Mouse (Mus musculus) heart, adult 8-10 months (tissue): ENCODE measurements at regions not wholly inside any gene's neighbourhood (a gene's known extent, or its start where the extent isn't known, plus 50 kb on each side); places are given as distances from the start of the nearest gene placed in this dataset.

Source experiments
- DNase-seq: peaks from one replicate; pipeline ENCODE4 v3.0.0; 2022; ENCODE audit warnings: low spot score

DNA sequence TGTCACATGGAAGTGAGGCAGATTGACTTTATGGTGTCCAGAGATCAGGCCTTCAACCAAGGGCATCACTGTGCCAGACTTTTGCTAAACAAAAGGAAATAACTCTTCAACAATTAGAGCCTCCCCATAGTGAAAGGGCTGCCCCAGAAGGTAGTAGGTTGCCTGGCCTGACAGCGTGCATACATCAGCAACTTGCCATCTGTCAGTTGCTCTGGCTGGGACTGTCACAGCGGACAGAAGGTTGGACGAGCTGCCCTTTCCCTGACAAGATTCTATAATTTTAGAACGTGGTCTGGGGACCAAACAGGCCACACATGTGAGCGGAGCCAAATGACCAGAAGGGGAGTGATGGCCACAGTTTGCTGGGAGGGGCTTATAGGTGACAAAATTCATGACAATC is 119.7 kb upstream of the Rpl38 start:
- no peak for DNase-seq

DNA sequence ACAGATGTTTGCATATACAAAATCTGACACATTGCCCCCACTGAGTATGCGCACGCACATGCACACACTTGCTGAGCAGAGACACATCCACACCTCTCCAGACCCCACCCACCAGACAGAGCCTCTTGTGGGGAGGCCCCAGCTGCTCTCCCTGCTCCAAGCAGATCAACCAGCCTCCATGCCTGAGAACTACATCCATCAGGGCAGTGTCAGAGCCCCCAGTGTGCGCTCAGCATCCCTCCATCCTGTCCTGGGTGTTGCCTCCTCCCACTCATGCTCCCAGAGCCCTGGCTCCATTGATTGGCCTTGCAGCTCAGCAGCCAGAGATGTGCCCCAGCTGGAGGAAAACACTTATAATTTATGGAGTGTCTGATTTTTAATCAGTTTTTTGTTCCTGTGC is 124.1 kb upstream of the Rpl38 start:
- DNase-seq, result no peak

- no peak for DNase-seq
Measured at GRCm38 (mm10) chr11:114542167-114542566, 126.2 kb upstream of the Rpl38 start.

DNA sequence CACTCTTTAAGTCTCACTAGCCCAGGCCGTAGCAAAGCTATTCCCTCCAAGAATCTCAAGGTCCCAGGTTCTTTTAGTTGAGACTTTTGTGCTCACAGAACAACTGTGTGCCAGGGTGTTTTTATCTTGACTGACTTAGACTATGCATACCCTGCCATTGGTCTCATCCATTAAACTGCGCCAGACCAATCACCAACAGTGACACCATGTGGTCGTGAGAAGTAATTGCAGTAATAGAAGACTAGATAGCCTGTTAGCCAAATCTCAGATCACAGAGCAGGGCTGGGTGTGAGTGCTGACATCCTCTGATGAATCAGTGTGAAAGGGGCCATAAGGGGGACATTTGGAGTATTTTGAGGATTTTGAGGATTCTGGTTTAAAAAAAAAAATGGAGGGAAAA is 127.8 kb upstream of the Rpl38 start:
- DNase-seq, result no peak

- no peak for DNase-seq
Measured at GRCm38 (mm10) chr11:114536616-114537493, 131.5 kb upstream of the Rpl38 start.

DNA sequence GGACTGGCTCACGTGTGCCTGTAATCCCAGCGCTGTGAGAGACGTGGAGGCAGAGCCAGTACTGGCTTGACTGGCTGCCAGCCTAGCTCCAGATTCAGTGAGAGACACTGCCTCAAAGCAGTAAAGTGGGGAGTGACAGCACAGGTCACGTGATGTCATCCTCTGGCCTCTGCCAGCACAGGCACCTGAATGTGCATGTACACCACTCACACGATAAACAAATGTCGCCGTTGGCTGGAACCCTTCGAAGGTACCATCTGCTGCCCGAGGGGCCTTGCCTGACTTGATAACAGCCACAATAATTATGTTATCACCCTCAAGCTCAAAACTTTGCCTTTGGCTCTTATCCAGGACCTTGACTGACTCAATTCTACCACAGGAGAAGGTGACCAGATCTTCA is 132.4 kb upstream of the Rpl38 start:
- no peak for DNase-seq

DNA sequence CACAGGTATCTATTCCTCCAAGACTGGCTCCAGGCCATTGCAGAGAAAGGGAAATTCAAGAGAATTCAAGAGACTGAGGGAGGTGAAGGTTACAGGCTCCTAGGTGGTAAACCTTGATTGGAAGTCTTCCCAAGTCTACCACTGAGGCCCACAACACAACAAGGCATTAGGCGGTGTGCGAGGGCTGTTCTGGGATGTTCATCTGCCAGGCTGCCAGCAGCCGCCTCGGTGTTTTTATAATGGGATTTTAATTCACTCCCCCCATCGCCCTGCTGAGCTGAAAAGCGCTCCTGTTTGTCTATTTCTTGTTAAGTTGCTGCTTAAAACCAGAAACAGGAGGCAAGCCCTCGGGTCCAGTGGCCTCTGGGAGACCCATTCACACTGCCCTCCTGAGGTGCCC is 133.9 kb upstream of the Rpl38 start:
- DNase-seq, result no peak

- DNase-seq, result no peak
Measured at GRCm38 (mm10) chr11:114531241-114531765, 137.0 kb upstream of the Rpl38 start.

- no peak for DNase-seq
Measured at GRCm38 (mm10) chr11:114528937-114529772, 139.2 kb upstream of the Rpl38 start.

DNA sequence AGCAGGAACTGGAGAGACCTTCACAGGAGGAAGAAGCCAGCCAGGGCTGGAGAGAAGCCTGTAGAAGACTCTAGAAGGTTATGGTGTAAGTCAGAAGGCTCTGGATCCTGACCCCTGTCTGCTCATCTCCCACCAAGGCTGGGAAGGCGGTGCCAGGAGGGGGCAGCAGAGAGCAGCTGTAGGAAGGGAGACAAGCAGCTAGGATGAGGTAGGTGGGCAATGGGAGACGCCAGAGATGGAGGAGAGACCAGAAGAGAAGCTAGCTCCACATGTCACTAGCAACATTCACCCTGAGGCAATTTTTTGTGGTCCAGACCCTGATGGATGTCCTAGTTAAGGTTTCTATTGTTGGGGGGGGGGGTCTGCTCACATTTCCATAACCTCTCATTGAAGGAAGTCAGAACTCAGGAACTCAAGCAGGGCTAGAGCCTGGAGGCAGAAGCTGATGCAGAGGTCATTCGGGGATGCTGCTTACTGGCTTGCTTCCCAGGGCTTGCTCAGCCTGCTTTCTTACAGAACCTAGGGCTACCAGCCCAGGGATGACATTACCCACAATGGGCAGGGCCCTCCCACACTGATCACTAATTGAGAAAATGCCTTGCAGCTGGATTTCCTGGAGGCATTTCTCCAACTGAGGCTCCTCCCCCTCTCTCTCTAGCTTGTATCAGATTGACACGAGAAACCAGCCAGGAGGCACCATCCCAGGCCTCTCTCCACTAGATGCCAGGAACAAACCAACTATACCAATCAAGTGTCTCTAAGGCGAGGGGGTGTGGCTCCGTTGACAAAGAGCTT is 144.7 kb upstream of the Rpl38 start:
- DNase-seq, result peak; percentile 43

DNA sequence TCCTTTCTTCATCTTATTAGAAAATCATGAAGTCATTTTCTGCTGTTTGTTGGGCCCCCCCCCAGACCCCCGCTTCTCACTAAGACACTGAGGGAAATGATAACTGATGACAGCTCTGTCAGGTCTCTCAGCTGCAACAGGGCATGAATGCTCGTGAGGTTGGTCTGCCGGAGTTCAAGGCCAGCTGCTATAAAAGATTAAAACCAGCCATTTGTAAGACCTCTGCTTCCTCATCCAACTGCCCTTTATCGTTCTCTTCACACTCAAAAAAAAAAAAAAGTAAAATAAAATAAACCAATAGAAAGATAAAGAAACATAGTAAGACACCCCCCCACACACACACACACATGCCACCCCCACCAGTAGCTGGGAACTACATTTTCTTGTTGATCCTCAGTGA is 153.0 kb upstream of the Rpl38 start:
- DNase-seq, result no peak

- no peak for DNase-seq
Measured at GRCm38 (mm10) chr11:114514126-114514525, 154.2 kb upstream of the Rpl38 start.

GRCm38 (mm10) chr11:114513446-114513845 is 154.9 kb upstream of the Rpl38 start:
- no peak for DNase-seq

DNA sequence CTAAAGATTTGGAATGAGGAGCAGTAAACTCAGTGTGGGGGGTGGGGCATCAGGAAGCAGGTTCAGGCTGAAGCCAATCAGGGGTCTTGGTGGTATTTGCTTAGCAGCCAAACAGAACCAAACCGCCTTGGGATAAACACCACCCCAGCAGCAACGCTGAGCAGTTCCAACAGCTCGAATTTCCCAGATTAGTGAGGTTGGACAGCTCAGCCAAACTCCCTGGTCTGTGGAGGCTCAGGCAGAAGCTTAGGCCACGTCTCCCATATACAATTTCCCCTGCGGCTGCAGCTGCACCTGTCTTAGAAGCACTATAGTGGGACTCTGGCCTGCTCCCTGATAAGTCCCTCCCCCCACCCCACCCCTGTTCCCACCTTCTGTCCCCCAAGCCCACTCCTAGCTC is 156.3 kb upstream of the Rpl38 start:
- DNase-seq, result no peak

GRCm38 (mm10) chr11:114502562-114502961 is 165.8 kb upstream of the Rpl38 start:
- DNase-seq, result no peak

DNA sequence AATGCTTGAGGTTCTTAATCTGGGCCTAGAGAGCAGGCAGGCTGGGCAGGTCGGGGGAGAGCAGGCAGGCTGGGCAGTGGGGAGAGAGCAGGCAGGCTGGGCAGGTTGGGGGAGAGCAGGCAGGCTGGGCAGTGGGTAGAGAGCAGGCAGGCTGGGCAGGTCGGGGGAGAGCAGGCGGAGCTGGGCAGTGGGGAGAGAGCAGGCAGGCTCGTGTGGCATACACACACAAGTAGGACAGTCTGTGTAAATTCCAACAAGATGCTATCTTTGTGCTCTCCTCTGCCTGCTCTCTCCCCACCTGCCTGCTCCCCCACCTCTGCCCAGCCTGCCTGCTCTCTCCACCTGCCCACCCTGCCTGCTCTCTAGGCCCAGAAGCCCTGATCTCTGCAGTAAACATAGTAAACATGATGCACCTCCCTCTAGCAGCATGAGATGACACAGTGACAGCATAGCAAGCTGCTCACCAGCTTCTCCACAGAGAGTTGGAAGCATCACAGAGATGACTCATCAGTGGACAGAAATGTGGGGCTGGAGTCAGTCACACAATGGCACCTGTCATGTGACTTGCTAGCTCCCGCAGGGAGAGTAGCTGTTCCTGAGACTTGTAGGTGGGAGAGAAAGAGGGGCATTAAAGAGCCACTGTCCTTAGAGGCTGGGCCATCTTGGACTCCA is 166.3 kb upstream of the Rpl38 start:
- no peak for DNase-seq

- no peak for DNase-seq
Measured at GRCm38 (mm10) chr11:114500416-114500815, 167.9 kb upstream of the Rpl38 start.

DNA sequence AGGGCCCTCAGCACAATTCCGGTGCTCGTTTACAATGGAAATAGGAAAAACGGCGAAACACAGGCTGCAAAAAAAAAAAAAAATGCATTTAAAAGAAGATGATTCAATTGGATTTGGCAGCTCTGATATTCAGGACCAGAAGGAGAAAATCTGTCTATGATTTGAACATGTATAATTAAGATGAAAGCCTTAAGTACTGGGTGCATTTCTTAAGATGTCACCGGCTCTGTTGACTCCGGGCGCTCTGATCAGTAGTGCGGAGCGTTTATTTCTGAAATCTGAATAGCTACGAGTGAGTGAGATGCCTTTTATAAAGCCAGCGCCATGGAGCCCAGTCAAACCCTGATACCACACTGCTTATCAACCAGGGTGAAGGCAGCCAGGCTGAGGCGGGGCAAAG is 168.7 kb upstream of the Rpl38 start:
- DNase-seq, result no peak

DNA sequence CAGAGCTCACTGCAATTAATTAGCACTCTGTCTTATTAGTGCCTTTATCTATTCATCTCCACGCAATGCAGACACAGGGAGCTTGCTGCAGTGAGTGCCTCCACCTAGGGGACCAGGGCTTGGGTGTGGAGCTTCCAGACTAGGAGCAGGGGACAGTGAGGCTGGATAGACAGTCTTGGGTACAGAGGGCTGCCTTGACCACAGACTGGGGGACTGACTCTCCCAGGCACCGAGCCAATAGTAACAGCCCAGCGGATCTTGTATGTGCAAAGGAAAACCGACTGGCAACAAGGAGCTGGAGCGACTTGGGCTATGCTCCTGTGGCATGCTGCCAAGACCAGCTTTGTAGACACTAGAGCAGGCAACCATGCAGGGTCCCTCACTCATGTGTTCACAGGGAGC is 172.8 kb upstream of the Rpl38 start:
- no peak for DNase-seq

- no peak for DNase-seq
Measured at GRCm38 (mm10) chr11:114486455-114486854, 181.9 kb upstream of the Rpl38 start.

DNA sequence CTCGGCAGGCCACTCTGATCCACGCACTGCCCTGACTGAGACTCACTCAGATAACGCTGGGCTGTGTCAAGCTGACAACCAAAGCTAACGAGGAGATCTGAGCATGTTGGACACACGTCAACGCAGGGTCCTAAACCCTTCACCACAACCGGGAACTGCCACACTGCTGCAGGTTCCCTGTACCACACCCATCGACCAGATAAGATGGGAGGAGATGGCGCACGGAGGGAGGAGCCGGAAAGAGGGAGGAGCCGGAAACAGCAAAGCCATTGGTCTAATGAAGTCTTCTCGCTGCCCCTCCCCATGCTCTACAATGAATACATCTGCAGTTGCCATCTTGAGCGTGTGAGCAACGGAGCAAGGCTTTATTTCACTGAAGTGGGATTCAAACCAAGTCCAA is 182.9 kb upstream of the Rpl38 start:
- no peak for DNase-seq

- DNase-seq, result no peak
Measured at GRCm38 (mm10) chr11:114484668-114484953, 183.7 kb upstream of the Rpl38 start.
